Mouse (Mus musculus) myocyte (in vitro differentiated cells): ENCODE data around the gene Rnf141.

ENCODE experiments used
- CEBPB ChIP-seq: IDR thresholded peaks from 2 replicates; pipeline ENCODE4 v1.6.1; 2011; ENCODE audit warnings: mild to moderate bottlenecking, moderate library complexity; ENCODE audit not compliant: poor library complexity, insufficient read depth, severe bottlenecking
- E2F4 ChIP-seq: IDR thresholded peaks from one replicate; pipeline ENCODE4 v1.6.1; 2011; ENCODE audit warnings: mild to moderate bottlenecking, control low read depth, moderate library complexity; ENCODE audit not compliant: insufficient read depth
- MAX ChIP-seq: IDR thresholded peaks from one replicate; pipeline ENCODE4 v1.6.1; 2011; ENCODE audit warnings: low read depth, mild to moderate bottlenecking, control low read depth
- MYOD1 ChIP-seq, 3 experiments: IDR thresholded peaks; one replicate each; pipeline ENCODE4 v1.6.1; 2011; ENCODE audit warnings: control low read depth in 2 of 3, low read depth in 2 of 3, mild to moderate bottlenecking in 2 of 3, moderate library complexity in 1 of 3; ENCODE audit not compliant: insufficient read length in 2 of 3, control insufficient read depth in 1 of 3
- POLR2A ChIP-seq: IDR thresholded peaks from one replicate; pipeline ENCODE4 v1.6.1; 2011; ENCODE audit warnings: low read depth, mild to moderate bottlenecking, control low read depth, moderate library complexity; ENCODE audit not compliant: insufficient read length
- USF1 ChIP-seq: IDR thresholded peaks from one replicate; pipeline ENCODE4 v1.6.1; 2011; ENCODE audit warnings: low read depth, mild to moderate bottlenecking, control low read depth, moderate library complexity

- TF ChIP-seq E2F4 (no peak), CEBPB (peak; percentile 79), POLR2A (no peak), MYOD1 (IDR thresholded peaks at IDR 0.05; ENCODE audit: control insufficient read depth in 1 of 3, insufficient read length in 2 of 3, low read depth in 2 of 3) (peak; percentile 78 to 98 (median 96)), MAX (no peak), USF1 (peak; percentile 71)
These were observed 90.9 kb downstream of the Rnf141 start for GRCm38 (mm10) chr7:110753310-110753709.
